Mouse (Mus musculus) neural tube, embryonic 15.5 days (tissue): ENCODE measurements at regions not wholly inside any gene's neighbourhood (a gene's known extent, or its start where the extent isn't known, plus 50 kb on each side); places are given as distances from the start of the nearest gene placed in this dataset.

ENCODE experiments used
- ATAC-seq: fragments of 200-750 bp; cut with Nextera tagmentation; 2 replicates; pipeline ENCODE4 v1.8.0; 2017; ENCODE audit warnings: mild to moderate bottlenecking, moderate TSS enrichment, moderate library complexity; ENCODE audit not compliant: low FRiP score
- H3K27ac ChIP-seq: fragments of 300-500 bp; sonication (generic); replicated peaks from 2 replicates; pipeline ENCODE4 v1.5.1; 2015; ENCODE audit warnings: mild to moderate bottlenecking, inconsistent platforms
- H3K27me3 ChIP-seq: fragments of 300-500 bp; sonication (generic); replicated peaks from 2 replicates; pipeline ENCODE4 v1.6.1; 2015; ENCODE audit warnings: inconsistent platforms
- H3K36me3 ChIP-seq: fragments of 300-500 bp; sonication (generic); 2 replicates; pipeline ENCODE4 v1.6.1; 2015; ENCODE audit warnings: inconsistent platforms
- H3K4me1 ChIP-seq: fragments of 300-500 bp; sonication (generic); 2 replicates; pipeline ENCODE4 v1.6.1; 2015; ENCODE audit warnings: inconsistent platforms
- H3K4me2 ChIP-seq: fragments of 300-500 bp; sonication (generic); 2 replicates; pipeline ENCODE4 v1.6.1; 2015; ENCODE audit warnings: inconsistent platforms, mild to moderate bottlenecking, moderate library complexity
- H3K4me3 ChIP-seq: fragments of 300-500 bp; sonication (generic); replicated peaks from 2 replicates; pipeline ENCODE4 v1.5.1; 2015; ENCODE audit warnings: mild to moderate bottlenecking, inconsistent platforms
- H3K9ac ChIP-seq: fragments of 300-500 bp; sonication (generic); replicated peaks from 2 replicates; pipeline ENCODE4 v1.6.1; 2015; ENCODE audit warnings: mild to moderate bottlenecking, inconsistent platforms
- H3K9me3 ChIP-seq: fragments of 300-500 bp; sonication (generic); replicated peaks from 2 replicates; pipeline ENCODE4 v1.6.1; 2016; ENCODE audit warnings: inconsistent platforms
- WGBS: fragments of 180-500 bp; shearing (Covaris S2); methylation state at CpG from one replicate; pipeline ENCODE4 v1.1.7; 2015; ENCODE audit warnings: mixed read lengths; 5-methylcytosine and 5-hydroxymethylcytosine counted together

- Histone ChIP-seq H3K36me3 (no peaks in the 10 kb centered on the region), H3K27ac (no peak overlapping the region), H3K4me3 (no peak overlapping the region), H3K9me3 (no peaks in the 10 kb centered on the region), H3K4me2 (no peak overlapping the region), H3K27me3 (no peaks in the 10 kb centered on the region), H3K4me1 (no peaks in the 10 kb centered on the region), H3K9ac (no peak overlapping the region)
- ATAC-seq, result no peak
- 85% methylated on average over 4 of the region's 4 CpGs for WGBS
These were observed 288.0 kb downstream of the Sox11 start for GRCm38 (mm10) chr12:27054411-27054810.

- Histone ChIP-seq H3K9ac (no peak overlapping the region), H3K27ac (no peak overlapping the region), H3K4me2 (no peak overlapping the region), H3K36me3 (no peaks in the 10 kb centered on the region), H3K9me3 (no peaks in the 10 kb centered on the region), H3K4me3 (no peak overlapping the region), H3K27me3 (no peaks in the 10 kb centered on the region), H3K4me1 (no peaks in the 10 kb centered on the region)
- WGBS, result 78% methylated on average over 2 of the region's 2 CpGs
- ATAC-seq, result no peak
These were observed 304.5 kb downstream of the Sox11 start for GRCm38 (mm10) chr12:27037922-27038321.

GRCm38 (mm10) chr12:27019751-27020150 lies 322.6 kb downstream of the Sox11 start:
- 49% methylated on average over 4 of the region's 4 CpGs for WGBS
- Histone ChIP-seq H3K4me1 (peaks cover 17% of the 10 kb centered on the region), H3K36me3 (no peaks in the 10 kb centered on the region), H3K9ac (no peak overlapping the region), H3K27me3 (no peaks in the 10 kb centered on the region), H3K9me3 (no peaks in the 10 kb centered on the region), H3K4me3 (no peak overlapping the region), H3K27ac (peak overlapping the region; percentile 45), H3K4me2 (no peak overlapping the region)
- no peak for ATAC-seq

DNA sequence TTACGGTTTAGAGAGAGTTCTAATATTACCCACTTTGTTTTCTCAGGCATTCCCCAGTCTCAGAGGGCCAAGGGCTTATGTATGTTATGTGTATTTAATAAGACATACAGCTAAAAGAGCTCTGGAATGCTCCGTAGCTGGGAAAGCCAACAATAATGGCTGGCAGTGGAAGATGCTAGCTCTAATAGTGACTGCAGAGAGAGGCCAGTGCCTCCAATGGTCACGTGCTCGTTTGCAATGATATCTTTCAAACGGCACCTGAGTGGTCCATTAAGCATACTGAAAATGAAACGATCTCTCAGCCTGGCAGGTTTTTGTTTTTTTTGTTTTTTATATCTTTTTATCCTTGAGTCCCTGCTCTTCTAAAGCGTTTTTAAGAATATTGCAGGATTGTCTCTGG lies 324.0 kb downstream of the Sox11 start:
- H3K9me3 ChIP-seq, result no peaks in the 10 kb centered on the region
- H3K36me3 ChIP-seq, result no peaks in the 10 kb centered on the region
- peaks cover 17% of the 10 kb centered on the region for H3K4me1 ChIP-seq
- ATAC-seq, result peak; percentile 79
- H3K9ac ChIP-seq, result no peak overlapping the region
- H3K4me3 ChIP-seq, result no peak overlapping the region
- H3K27ac ChIP-seq, result peak overlapping the region; percentile 71
- H3K4me2 ChIP-seq, result peak overlapping the region; percentile 11; the same call in 1 of the 2 replicates
- 33% methylated on average over 7 of the region's 7 CpGs for WGBS
- H3K27me3 ChIP-seq, result no peaks in the 10 kb centered on the region

GRCm38 (mm10) chr12:26999287-26999686 lies 343.1 kb downstream of the Sox11 start:
- no peaks in the 10 kb centered on the region for H3K9me3 ChIP-seq
- no peak overlapping the region for H3K9ac ChIP-seq
- H3K4me1 ChIP-seq, result no peaks in the 10 kb centered on the region
- H3K27me3 ChIP-seq, result no peaks in the 10 kb centered on the region
- H3K27ac ChIP-seq, result no peak overlapping the region
- no peak for ATAC-seq
- H3K4me2 ChIP-seq, result no peak overlapping the region
- H3K4me3 ChIP-seq, result no peak overlapping the region
- H3K36me3 ChIP-seq, result no peaks in the 10 kb centered on the region

DNA sequence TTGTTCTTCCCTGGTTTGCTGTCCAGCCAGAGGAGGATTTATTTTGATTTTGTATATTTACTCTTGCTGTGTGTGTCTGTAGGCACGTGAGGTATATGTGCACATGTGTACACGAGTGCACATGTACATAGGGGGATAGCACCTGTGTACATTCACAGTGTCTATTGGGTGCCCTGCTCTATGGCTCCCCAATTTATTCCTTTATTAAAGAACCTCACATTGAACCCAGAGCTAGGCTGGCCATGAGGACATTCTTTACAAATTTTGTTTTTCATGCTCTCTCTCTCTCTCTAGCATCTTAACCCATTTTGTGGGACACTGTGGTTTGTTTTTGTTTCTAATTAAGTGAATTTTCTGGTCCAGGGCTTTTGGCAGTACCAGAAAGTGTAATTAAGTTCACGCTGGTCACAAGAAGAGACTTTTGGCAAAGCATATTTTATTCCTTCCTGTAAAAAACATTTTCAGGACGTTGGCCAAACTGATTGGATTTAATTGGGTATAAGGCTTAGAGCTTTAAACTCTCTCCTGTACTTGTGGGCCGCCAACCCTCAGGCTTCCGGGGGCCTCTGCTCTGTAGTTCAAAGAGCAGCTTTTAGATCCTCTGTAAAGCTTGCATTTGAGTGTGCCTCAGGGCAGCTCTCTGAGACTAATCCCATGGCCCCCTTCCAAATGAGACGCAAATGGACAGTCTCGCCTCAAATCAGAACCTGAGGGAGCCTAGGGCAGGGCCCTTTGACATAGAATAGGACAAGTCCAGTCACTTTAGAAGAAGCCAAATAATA lies 365.9 kb downstream of the Sox11 start:
- Histone ChIP-seq H3K9ac (no peak overlapping the region), H3K36me3 (no peaks in the 10 kb centered on the region), H3K4me3 (no peak overlapping the region), H3K27me3 (no peaks in the 10 kb centered on the region), H3K27ac (no peak overlapping the region), H3K9me3 (no peaks in the 10 kb centered on the region), H3K4me2 (no peak overlapping the region), H3K4me1 (no peaks in the 10 kb centered on the region)
- 64% methylated on average over 8 of the region's 8 CpGs for WGBS
- ATAC-seq, result no peak

DNA sequence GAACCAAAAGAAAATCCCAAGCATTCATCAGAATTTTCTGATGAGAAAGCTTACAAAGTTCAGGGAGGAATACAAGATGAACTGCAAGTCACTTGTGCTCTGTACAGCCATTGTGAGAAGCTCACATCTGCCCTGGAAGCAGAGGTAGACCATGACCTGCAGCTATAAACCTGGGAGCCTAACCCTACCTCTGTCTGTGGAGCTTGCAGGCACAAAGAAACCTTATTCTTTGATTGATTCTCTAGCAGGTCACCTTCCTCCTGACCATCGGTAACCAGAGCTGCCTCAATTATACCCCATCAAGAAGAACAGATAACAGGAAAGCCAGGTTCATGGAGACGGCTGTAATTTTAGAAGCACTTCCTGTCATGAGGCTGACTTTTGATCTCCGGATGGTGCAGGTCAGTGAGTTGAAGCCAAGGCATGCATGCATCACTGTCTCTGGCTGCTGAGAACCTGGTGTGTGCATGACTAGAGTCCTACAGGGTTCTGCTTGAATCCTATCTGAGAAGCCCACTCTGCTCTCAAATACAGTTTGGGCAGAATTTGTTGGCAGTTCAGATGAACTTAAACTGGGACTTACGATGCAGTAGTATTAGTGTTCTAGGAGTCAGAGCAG lies 369.8 kb downstream of the Sox11 start:
- H3K4me3 ChIP-seq, result no peak overlapping the region
- no peak overlapping the region for H3K27ac ChIP-seq
- WGBS, result 84% methylated on average over 4 of the region's 4 CpGs
- no peak overlapping the region for H3K4me2 ChIP-seq
- H3K36me3 ChIP-seq, result no peaks in the 10 kb centered on the region
- H3K4me1 ChIP-seq, result no peaks in the 10 kb centered on the region
- no peaks in the 10 kb centered on the region for H3K9me3 ChIP-seq
- no peak overlapping the region for H3K9ac ChIP-seq
- no peaks in the 10 kb centered on the region for H3K27me3 ChIP-seq
- ATAC-seq, result no peak

- no peak overlapping the region for H3K4me2 ChIP-seq
- H3K27ac ChIP-seq, result no peak overlapping the region
- no peaks in the 10 kb centered on the region for H3K4me1 ChIP-seq
- H3K9me3 ChIP-seq, result no peaks in the 10 kb centered on the region
- H3K36me3 ChIP-seq, result no peaks in the 10 kb centered on the region
- no peak overlapping the region for H3K4me3 ChIP-seq
- no peak for ATAC-seq
- no peaks in the 10 kb centered on the region for H3K27me3 ChIP-seq
- H3K9ac ChIP-seq, result no peak overlapping the region
- WGBS, result 75% methylated on average over 16 of the region's 16 CpGs
These were observed 375.2 kb downstream of the Sox11 start for GRCm38 (mm10) chr12:26967018-26967737.

- no peak for ATAC-seq
- H3K9me3 ChIP-seq, result no peaks in the 10 kb centered on the region
- H3K27me3 ChIP-seq, result no peaks in the 10 kb centered on the region
- no peaks in the 10 kb centered on the region for H3K4me1 ChIP-seq
- no peak overlapping the region for H3K9ac ChIP-seq
- no peak overlapping the region for H3K4me2 ChIP-seq
- no peak overlapping the region for H3K4me3 ChIP-seq
- H3K27ac ChIP-seq, result no peak overlapping the region
- no peaks in the 10 kb centered on the region for H3K36me3 ChIP-seq
These were observed 378.5 kb downstream of the Sox11 start for GRCm38 (mm10) chr12:26963917-26964316.

DNA sequence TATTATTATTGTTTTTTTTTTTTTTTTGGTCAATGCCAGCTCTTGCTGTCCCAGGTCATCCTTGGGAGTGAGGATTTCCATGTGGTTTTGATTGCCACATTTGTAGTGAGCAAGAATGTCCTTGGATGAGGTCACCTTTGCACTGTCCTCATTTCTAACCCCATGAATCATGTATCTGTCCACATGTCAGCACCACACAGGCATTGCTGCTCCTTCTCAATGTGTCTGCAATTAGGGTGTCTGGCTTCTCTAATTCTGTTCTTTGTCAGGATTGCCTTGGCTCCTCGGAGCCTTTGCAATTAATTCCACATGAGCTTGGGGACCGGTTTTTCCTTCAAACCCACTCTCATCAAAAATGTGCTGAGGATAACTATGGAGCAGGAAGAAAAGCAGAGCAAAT lies 402.5 kb downstream of the Sox11 start:
- H3K4me1 ChIP-seq, result peaks cover 8% of the 10 kb centered on the region
- H3K27ac ChIP-seq, result no peak overlapping the region
- 45% methylated on average over 2 of the region's 2 CpGs for WGBS
- H3K9ac ChIP-seq, result no peak overlapping the region
- H3K9me3 ChIP-seq, result no peaks in the 10 kb centered on the region
- no peaks in the 10 kb centered on the region for H3K36me3 ChIP-seq
- H3K4me2 ChIP-seq, result no peak overlapping the region
- H3K27me3 ChIP-seq, result no peaks in the 10 kb centered on the region
- ATAC-seq, result no peak
- H3K4me3 ChIP-seq, result no peak overlapping the region

GRCm38 (mm10) chr12:26937836-26938235 lies 404.5 kb downstream of the Sox11 start:
- Histone ChIP-seq H3K27ac (no peak overlapping the region), H3K4me3 (no peak overlapping the region), H3K36me3 (no peaks in the 10 kb centered on the region), H3K4me1 (peaks cover 8% of the 10 kb centered on the region), H3K9me3 (no peaks in the 10 kb centered on the region), H3K27me3 (no peaks in the 10 kb centered on the region), H3K9ac (no peak overlapping the region), H3K4me2 (no peak overlapping the region)
- no peak for ATAC-seq
- 68% methylated on average over 3 of the region's 3 CpGs for whole genome bisulfite sequencing
